Mouse (Mus musculus): ENCODE measurements around the gene B4gat1. TPM values are rescaled to one million over a fixed set of nuclear protein-coding genes. Genes with fewer than 3 reads are reported as not detected.

B4gat1 gene
- polyA plus RNA-seq, 1 experiment from 2014 or later: 42.1 TPM

- H3K27ac ChIP-seq: 0 out of 2 replicates have a peak overlapping the region, but pooled peaks have one; percentile 16
- WGBS: 56% methylated on average over 3 of the region's 3 CpGs
Observed at GRCm38 (mm10) chr19:5051515-5051914, 12.9 kb downstream of the B4gat1 start.

DNA sequence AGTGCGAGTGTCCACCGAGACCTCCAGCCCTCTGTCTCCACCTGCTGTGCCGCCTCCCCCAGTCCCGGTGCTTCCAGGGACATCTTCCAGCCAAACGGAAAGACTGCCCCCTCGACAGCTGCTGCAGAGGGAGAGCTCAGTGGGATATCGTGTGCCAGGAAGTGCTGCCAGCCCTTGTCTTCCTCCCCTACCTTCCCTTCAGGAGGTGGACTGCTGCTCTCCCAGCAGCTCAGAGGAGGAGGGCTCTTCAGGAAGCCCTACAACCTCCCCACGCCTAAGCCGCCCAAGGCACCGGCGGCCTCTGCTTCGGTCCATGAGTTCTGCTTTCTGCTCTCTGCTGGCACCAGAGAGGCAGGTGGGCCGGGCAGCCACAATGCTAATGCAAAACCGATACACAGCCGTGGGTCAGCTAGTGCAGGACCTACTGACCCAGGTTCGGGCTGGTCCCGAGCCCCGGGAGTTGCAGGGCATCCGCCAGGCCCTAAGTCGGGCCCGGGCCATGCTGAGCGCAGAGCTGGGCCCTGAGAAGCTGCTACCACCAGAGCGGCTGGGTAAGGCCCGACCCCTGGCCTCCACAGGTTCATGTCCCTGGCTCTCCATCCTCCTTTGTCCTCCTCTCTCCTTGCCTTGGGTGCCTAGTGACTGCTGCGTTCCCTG, 13.7 kb downstream of the B4gat1 start:
- H3K4me3 ChIP-seq (replicated peaks): no peak overlapping the region
- H3K4me2 ChIP-seq: no peak overlapping the region; the same call in 1 of the 2 replicates
- H3K27me3 ChIP-seq (replicated peaks): peaks cover 6% of the 10 kb centered on the region; the same call in 1 of the 2 replicates
- H3K9me3 ChIP-seq: no peaks in the 10 kb centered on the region
- H3K4me1 ChIP-seq: peaks cover 22% of the 10 kb centered on the region
- 42% methylated on average over 25 of the region's 25 CpGs for WGBS
- no peak for ATAC-seq (ENCODE audit: insufficient read depth, low FRiP score, low read depth)
- H3K27ac ChIP-seq: no peak overlapping the region
- H3K9ac ChIP-seq: no peak overlapping the region
- 0 out of 2 replicates have a peak, but pooled peaks cover 11% of the 10 kb centered on the region for H3K36me3 ChIP-seq

More at GRCm38 (mm10) chr19:5051515-5051914, 12.9 kb downstream of the B4gat1 start:
- no peak for ATAC-seq (ENCODE audit: insufficient read depth, low FRiP score, low read depth)
- peak overlapping the region; percentile 35; the same call in 1 of the 2 replicates for H3K4me3 ChIP-seq (replicated peaks)
- peaks cover 6% of the 10 kb centered on the region; the same call in 1 of the 2 replicates for H3K27me3 ChIP-seq (replicated peaks)
- 0 out of 2 replicates have a peak, but pooled peaks cover 14% of the 10 kb centered on the region for H3K36me3 ChIP-seq
- H3K4me2 ChIP-seq: peak overlapping the region; percentile 51
- H3K9me3 ChIP-seq: no peaks in the 10 kb centered on the region
- peaks cover 18% of the 10 kb centered on the region for H3K4me1 ChIP-seq
- H3K9ac ChIP-seq: no peak overlapping the region

DNA sequence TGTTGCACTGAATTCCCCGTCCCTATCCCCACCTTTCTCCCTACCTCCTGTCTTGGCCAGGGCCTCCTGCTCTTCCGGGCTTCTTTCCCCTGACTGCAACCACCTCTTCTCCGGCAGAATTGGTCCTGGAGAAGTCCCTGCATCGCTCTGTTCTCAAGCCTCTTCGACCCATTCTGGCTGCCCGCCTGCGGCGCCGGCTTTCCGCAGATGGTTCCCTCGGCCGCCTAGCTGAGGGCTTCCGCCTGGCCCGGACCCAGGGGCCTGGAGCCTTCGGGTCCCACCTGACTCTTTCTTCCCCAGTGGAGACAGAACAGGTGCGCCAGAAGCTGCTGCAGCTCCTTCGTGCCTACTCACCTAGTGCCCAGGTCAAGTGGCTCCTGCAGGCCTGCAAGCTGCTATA, 14.2 kb downstream of the B4gat1 start:
- H3K4me3 ChIP-seq (replicated peaks): no peak overlapping the region
- H3K36me3 ChIP-seq: 0 out of 2 replicates have a peak, but pooled peaks cover 6% of the 10 kb centered on the region
- H3K9ac ChIP-seq: no peak overlapping the region
- 64% methylated on average over 17 of the region's 17 CpGs for WGBS
- ATAC-seq (ENCODE audit: insufficient read depth, low FRiP score, low read depth): no peak
- peaks cover 6% of the 10 kb centered on the region; the same call in 1 of the 2 replicates for H3K27me3 ChIP-seq (replicated peaks)
- no peak overlapping the region for H3K4me2 ChIP-seq
- H3K27ac ChIP-seq: no peak overlapping the region
- no peaks in the 10 kb centered on the region for H3K9me3 ChIP-seq
- H3K4me1 ChIP-seq: peaks cover 23% of the 10 kb centered on the region

DNA sequence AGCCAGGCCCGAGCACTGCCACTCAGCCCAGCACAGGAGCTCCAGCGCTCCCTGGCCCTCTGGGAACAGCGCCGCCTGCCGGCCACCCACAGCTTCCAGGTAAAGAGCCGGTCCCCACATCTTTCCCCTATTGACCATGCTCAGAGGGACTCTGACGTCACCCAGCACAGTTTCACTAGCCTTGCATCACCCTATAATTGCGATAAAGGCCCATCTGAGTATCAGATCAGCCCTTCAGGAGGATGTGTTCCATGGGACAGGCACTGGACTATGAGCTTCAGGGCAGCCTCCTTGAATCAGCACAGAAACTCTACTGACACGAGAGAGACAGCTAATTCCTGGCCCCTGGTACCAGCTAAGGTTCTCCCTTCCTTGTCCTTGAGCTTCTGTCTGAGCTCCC, 15.3 kb downstream of the B4gat1 start:
- H3K27me3 ChIP-seq (replicated peaks): peaks cover 6% of the 10 kb centered on the region; the same call in 1 of the 2 replicates
- no peak for ATAC-seq (ENCODE audit: insufficient read depth, low FRiP score, low read depth)
- H3K4me2 ChIP-seq: no peak overlapping the region
- peaks cover 32% of the 10 kb centered on the region for H3K4me1 ChIP-seq
- H3K9me3 ChIP-seq: no peaks in the 10 kb centered on the region
- no peak overlapping the region for H3K27ac ChIP-seq
- no peak overlapping the region for H3K4me3 ChIP-seq (replicated peaks)
- 0 out of 2 replicates have a peak, but pooled peaks cover 3% of the 10 kb centered on the region for H3K36me3 ChIP-seq
- WGBS: 23% methylated on average over 9 of the region's 9 CpGs
- no peak overlapping the region for H3K9ac ChIP-seq

GRCm38 (mm10) chr19:5056251-5056650, 17.6 kb downstream of the B4gat1 start:
- no peaks in the 10 kb centered on the region for H3K9me3 ChIP-seq
- H3K27me3 ChIP-seq (replicated peaks): peaks cover 6% of the 10 kb centered on the region; the same call in 1 of the 2 replicates
- H3K4me1 ChIP-seq: peaks cover 40% of the 10 kb centered on the region
- H3K27ac ChIP-seq: 0 out of 2 replicates have a peak overlapping the region, but pooled peaks have one; percentile 40
- H3K9ac ChIP-seq: no peak overlapping the region
- peak; percentile 11; the same call in 1 of the 2 replicates for ATAC-seq (ENCODE audit: insufficient read depth, low FRiP score, low read depth)
- 9% methylated on average over 6 of the region's 6 CpGs for WGBS
- H3K36me3 ChIP-seq: no peaks in the 10 kb centered on the region
- no peak overlapping the region for H3K4me2 ChIP-seq
- H3K4me3 ChIP-seq (replicated peaks): no peak overlapping the region

DNA sequence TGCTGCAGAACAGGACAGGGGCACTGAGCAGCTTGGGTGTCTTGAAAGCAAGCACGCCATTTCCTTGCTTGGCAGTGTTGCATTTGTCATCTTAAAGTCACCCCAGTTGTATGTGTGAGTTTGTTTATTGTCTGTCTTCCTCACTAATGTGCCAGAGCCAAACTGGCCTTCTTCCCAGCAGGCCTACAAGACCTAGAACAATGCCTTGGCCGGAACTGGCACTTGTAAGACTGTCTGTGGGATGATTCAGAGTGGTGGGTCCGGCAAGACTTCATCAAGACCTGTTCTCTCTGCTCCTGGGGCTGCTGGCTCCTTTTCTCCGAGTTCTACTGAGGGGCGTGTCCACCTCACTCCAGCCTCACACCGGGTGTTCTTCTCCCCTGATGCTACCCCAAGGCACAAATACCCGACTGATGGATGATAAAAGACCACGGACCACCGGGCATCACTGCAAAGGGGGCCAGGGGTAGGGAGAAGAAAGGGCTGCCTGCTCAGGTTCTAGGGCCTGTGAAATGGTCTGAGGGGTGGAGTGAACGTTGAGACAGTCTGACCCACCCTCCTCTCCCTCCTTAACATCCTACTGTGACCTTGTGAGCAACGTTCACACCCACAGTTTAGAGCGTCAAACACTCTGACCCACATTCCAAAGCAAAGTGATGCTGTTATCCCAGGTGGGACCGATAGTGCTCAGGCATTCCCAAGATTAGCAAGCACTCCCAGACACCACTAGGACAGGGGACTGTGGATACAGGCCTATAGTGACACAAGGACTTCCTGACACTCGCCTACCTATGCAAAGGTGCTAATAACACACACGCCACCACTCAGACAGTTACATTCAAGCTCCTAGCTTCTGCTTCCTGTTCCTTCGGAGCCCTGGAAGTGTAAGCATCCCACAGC, 19.5 kb downstream of the B4gat1 start:
- H3K9me3 ChIP-seq: no peaks in the 10 kb centered on the region
- no peak overlapping the region for H3K4me3 ChIP-seq (replicated peaks)
- peak overlapping the region; percentile 80 for H3K27ac ChIP-seq
- H3K27me3 ChIP-seq (replicated peaks): peaks cover 5% of the 10 kb centered on the region; the same call in 1 of the 2 replicates
- H3K4me1 ChIP-seq: peaks cover 45% of the 10 kb centered on the region
- H3K9ac ChIP-seq: no peak overlapping the region
- 23% methylated on average over 16 of the region's 16 CpGs for WGBS
- no peak overlapping the region for H3K4me2 ChIP-seq
- H3K36me3 ChIP-seq: no peaks in the 10 kb centered on the region
- ATAC-seq (ENCODE audit: insufficient read depth, low FRiP score, low read depth): no peak

DNA sequence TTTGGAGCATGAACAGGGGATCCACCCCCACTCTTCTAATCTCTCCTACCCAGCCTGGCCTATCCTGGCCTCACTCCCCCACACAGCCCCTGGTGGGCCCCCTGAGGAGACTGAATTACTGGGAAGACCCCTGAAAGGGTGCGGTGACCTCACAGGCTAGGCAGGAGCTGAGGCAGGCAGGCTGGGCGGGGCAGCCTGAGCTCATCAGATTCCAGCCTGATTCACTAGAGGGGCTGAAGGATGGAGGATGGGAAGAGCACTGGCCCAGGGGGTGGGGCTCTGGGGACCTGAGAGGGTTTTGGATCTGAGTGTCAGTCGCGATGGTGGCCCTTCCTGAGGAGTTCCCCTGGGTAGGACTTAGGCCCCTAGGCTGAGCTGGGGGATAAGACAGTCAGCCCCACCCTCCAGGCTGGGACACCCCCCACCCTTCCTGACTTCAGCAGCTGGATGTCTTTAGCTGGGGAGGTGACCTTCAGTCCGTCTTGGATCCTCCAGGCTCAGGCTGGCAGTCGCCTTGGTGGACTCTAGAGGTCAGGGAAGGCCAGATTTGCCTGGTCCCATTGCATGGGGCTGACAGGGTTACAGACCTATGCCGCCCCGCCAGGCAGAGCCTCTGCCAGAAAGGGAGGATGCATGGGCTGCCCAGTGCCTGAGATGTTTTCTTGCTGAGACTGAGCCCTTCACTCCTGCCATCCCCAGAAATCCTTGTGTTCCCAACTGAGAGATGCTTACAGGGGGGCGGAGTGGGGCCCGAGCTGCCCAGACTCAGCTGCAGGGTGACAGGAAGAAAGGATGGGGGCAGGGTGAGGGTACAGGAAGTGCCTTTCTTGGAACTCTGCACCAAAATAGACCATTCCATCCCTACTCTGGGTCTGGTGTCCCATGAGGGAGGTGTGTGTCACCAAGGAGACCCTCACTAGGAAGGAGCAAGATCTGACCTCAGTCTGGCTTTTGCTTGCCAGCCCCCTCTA, 20.5 kb downstream of the B4gat1 start:
- Histone ChIP-seq H3K4me3 (replicated peaks) (no peak overlapping the region), H3K36me3 (no peaks in the 10 kb centered on the region), H3K27ac (peak overlapping the region; percentile 80), H3K4me1 (peaks cover 45% of the 10 kb centered on the region), H3K9me3 (no peaks in the 10 kb centered on the region), H3K9ac (no peak overlapping the region; the same call in 1 of the 2 replicates), H3K27me3 (replicated peaks) (no peaks in the 10 kb centered on the region), H3K4me2 (peak overlapping the region; percentile 16; the same call in 1 of the 2 replicates)
- peak; percentile 29; the same call in 1 of the 2 replicates for ATAC-seq (ENCODE audit: insufficient read depth, low FRiP score, low read depth)
- WGBS: 13% methylated on average over 10 of the region's 10 CpGs

DNA sequence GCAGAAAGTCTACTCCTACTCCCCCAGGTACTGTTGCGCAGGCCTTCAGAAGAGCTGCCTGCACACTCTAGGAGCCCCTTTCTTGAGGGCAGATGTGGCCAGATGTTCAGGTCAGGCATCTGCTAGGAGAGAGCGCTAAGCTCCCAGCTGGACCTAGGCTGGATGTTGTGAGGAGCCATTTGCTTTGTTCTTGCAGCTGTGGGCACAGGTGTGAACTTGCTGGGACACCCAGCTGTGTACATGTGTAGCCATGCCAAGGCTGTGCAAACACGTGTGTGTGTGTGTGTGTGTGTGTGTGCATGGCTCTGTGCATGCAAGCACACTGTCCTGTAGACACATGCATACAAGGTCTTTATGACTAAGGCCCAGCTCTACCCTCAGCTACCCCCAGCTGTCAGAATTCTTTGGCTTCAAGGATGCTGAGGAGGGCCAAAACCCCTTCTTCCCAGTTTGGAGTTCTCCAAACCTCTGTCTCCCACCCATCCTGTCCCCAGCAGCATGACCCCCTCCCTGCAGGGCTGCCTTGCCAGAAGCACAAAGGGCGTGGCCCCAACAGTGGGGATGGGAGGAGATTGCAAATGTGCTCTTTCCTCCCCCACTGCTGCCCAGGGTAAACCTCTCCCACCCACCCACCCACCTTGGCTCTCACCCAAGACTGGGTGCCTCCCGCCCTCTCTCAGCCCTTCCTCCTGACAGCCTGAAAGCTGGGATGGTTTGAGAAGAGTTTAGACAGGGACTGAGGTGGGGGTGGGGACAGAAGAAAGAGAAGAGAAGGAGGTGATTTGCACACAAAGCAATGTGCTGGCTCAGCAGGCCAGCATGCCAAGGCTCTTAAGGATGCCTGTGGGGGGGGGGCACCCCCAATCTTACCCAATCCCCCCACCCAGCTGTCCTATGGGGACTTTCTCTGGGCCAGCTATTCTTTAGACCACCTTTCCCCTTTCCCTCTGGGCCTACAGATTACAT, 22.0 kb downstream of the B4gat1 start:
- H3K4me3 ChIP-seq (replicated peaks): no peak overlapping the region
- ATAC-seq (ENCODE audit: insufficient read depth, low FRiP score, low read depth): peak; percentile 11; the same call in 1 of the 2 replicates
- H3K27me3 ChIP-seq (replicated peaks): no peaks in the 10 kb centered on the region
- no peaks in the 10 kb centered on the region for H3K36me3 ChIP-seq
- H3K9ac ChIP-seq: no peak overlapping the region
- H3K4me2 ChIP-seq: no peak overlapping the region
- peaks cover 52% of the 10 kb centered on the region for H3K4me1 ChIP-seq
- WGBS: 32% methylated on average over 5 of the region's 5 CpGs
- H3K9me3 ChIP-seq: no peaks in the 10 kb centered on the region
- peak overlapping the region; percentile 80 for H3K27ac ChIP-seq

- H3K9ac ChIP-seq: no peak overlapping the region
- no peak overlapping the region for H3K4me2 ChIP-seq
- no peaks in the 10 kb centered on the region for H3K9me3 ChIP-seq
- no peak overlapping the region for H3K27ac ChIP-seq
- 75% methylated on average over 5 of the region's 5 CpGs for WGBS
- H3K36me3 ChIP-seq: no peaks in the 10 kb centered on the region
- H3K4me1 ChIP-seq: peaks cover 49% of the 10 kb centered on the region
- no peak overlapping the region for H3K4me3 ChIP-seq (replicated peaks)
- ATAC-seq (ENCODE audit: insufficient read depth, low FRiP score, low read depth): no peak; the same call in 1 of the 2 replicates
- no peaks in the 10 kb centered on the region for H3K27me3 ChIP-seq (replicated peaks)
Observed at GRCm38 (mm10) chr19:5062041-5062440, 23.4 kb downstream of the B4gat1 start.

GRCm38 (mm10) chr19:5062446-5062845, 23.8 kb downstream of the B4gat1 start:
- Histone ChIP-seq H3K9me3 (no peaks in the 10 kb centered on the region), H3K36me3 (no peaks in the 10 kb centered on the region), H3K27me3 (replicated peaks) (no peaks in the 10 kb centered on the region), H3K27ac (no peak overlapping the region), H3K9ac (no peak overlapping the region), H3K4me3 (replicated peaks) (no peak overlapping the region), H3K4me1 (peaks cover 53% of the 10 kb centered on the region), H3K4me2 (no peak overlapping the region)
- no peak for ATAC-seq (ENCODE audit: insufficient read depth, low FRiP score, low read depth)
- 62% methylated on average over 6 of the region's 6 CpGs for WGBS
